Mouse (Mus musculus): Measurements from ENCODE around the gene Cacng2.

Cacng2 gene

DNA sequence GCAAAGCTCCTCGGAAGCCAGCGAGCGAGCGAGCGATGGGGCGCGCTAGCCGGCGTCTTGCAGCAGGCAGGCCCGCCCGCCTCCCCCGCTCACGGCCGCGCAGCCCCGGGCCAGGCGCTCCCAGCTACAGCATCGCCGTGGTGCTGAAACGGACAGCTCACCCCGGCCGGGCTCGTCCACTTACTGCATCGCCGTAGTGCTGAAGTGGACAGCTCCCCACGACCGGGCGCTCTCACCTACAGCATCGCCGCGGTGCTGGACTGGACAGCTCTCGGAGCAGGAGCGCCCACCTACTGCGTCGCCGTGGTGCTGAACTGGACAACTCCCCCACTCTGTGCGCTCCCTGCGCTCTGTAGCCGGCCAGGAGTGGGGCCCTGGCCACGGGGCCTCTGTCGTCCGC, at the start of gene Cacng2:
Cacng2 (minus strand) TSS at position 325 of the 400 bp plus-strand sequence.
- peak; percentile 94 for DNase-seq (ENCODE audit: low spot score)

DNA sequence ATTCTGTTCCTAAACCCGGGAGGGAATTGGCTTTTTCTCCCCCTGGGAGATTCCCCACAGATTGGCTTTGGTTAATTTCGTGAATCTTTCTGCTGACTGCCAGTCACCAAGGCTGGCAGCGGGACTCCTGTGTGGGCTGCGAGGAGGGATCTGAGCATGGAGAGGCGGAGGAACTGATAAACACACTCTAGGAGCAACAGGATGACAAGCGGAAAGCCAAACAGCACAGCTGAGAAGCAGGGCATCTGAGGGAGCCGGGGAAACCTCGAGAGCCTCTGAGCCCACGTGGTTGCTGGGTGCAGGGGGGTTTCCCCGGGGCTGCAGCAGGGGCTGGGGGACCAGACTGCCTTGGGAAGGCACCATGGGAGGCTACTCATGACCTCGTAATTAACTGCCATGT, 49.7 kb upstream of the Cacng2 start:
- DNase-seq (ENCODE audit: low spot score): no peak

DNA sequence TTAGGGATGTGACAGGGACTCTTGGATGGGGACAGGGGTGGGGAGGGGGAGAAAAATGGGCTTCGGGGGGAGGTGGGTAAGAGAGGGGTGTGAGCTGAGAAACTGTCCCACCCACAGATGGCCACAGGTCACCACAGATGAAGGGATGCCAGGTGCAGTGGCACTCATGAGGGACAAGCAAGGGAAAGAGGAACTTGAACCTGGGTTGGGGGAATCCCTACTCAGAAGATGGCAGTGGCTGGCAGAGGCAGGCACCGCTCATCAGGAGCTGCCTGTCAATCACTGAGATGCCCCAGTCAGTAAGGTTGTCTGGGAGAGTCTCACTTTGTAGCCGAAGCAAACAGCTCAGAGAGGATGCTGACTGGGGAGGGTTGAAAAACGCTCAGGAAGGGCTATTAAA, 45.5 kb upstream of the Cacng2 start:
- DNase-seq (ENCODE audit: low spot score): peak; percentile 14

DNA sequence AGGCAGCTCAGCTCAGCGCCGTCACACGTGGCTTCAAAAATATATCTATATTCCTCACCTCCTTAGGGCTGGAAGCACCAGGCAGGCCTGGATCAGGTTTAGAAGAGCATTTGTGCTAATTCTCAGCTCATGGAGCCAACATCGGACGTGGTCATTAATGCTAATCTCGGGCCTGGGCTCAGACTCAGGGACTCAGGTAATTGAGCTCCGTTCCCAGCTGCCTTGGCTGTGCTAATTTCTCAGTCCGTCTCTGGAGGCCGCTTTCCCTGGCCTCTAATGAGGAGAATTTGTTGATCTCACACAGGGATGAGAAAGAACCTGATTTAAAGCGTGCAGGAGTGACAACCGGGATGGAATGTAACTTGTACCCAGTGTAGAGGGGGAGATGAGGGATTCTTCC, 44.6 kb upstream of the Cacng2 start:
- DNase-seq (ENCODE audit: low spot score): no peak

- no peak for DNase-seq (ENCODE audit: low spot score)
Measured at GRCm38 (mm10) chr15:78161946-78162345, 42.1 kb upstream of the Cacng2 start.

- DNase-seq (ENCODE audit: low spot score): no peak
Measured at GRCm38 (mm10) chr15:78158335-78158734, 38.5 kb upstream of the Cacng2 start.

DNA sequence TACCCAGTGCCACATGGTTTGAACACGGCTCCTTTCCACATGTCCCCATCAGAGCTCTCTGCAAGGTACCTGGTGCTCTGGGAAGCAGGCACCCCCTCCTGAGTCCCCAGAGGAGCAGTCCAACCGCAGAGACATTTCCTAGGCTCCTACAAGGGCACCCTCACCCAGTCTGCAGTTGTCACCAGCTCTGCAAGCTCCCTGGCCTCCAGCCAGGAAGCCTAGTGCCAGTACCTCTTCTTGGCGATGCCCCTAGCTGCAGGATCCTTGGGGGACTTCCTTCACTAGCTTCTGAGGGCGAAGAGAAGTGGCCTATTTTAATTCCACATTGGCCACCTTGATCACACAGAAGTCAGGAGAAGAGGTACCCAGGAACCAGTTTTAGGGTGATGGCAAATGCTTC, 38.0 kb upstream of the Cacng2 start:
- no peak for DNase-seq (ENCODE audit: low spot score)

- no peak for DNase-seq (ENCODE audit: low spot score)
Measured at GRCm38 (mm10) chr15:78157330-78157729, 37.5 kb upstream of the Cacng2 start.

DNA sequence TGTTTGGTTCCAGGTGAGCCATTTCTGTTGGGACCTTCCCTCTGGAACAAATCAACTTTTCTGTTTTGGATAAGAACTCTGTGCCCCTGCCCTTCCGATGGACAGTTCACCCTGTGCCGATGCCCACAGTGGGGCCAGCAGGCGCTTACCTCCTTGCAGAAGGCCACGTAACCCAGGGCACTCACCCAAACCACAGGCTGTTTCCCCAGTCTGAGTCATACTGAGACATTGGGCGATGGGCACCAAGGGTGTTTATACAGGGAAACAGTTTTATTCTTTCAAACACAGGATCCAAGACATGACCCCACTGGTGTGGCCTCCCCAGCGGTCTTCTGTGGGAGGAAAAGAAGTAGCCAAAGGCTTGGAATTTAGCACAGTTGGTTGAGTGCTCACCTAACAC, 35.6 kb upstream of the Cacng2 start:
- DNase-seq (ENCODE audit: low spot score): no peak

GRCm38 (mm10) chr15:78153045-78153775, 33.4 kb upstream of the Cacng2 start:
- no peak for DNase-seq (ENCODE audit: low spot score)

DNA sequence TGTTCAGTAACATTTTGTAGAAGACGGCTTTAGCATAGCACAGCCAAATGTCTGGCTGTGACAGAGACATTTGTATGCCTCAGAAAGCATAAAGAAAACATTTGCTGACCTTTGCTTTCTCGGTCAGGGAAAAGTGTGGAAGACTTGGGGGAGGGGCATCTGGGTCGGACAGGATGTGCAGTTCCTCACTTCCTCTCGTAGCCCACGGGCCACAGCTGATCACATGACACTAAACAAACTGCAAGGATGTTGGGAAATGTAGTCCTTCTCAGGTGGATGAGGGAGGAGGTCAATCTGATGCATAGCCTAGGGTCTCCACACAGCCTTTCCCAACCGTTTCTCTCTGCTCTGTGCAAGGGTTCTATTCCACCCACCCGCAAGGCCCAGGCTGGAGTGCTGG, 28.7 kb upstream of the Cacng2 start:
- DNase-seq (ENCODE audit: low spot score): no peak

GRCm38 (mm10) chr15:78140226-78140625, 20.4 kb upstream of the Cacng2 start:
- DNase-seq (ENCODE audit: low spot score): no peak

DNA sequence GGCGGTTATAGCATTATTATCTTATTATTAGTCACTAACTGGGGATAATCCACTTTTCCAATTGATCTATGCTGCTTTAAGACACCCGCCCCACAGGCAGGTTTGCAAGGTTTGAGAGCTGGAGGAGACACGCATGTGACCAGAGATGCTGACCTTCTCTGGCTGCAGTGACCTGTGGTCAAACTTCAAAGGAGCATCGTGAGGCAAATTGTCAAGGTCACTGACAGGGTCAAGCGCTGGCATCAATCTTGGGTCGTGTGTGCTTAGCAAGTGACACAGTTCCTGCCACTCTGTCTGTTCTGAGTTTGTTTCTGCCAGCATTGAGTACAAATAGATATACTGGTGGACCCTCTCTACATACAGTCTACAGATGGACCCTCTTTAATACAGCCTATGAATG, 14.8 kb upstream of the Cacng2 start:
- DNase-seq (ENCODE audit: low spot score): no peak

- DNase-seq (ENCODE audit: low spot score): no peak
Measured at GRCm38 (mm10) chr15:78133389-78133788, 13.6 kb upstream of the Cacng2 start.

GRCm38 (mm10) chr15:78119248-78119647, 580 bp downstream of the Cacng2 start:
- DNase-seq (ENCODE audit: low spot score): no peak

- no peak for DNase-seq (ENCODE audit: low spot score)
Measured at GRCm38 (mm10) chr15:78118275-78118995, 1.4 kb downstream of the Cacng2 start.

DNA sequence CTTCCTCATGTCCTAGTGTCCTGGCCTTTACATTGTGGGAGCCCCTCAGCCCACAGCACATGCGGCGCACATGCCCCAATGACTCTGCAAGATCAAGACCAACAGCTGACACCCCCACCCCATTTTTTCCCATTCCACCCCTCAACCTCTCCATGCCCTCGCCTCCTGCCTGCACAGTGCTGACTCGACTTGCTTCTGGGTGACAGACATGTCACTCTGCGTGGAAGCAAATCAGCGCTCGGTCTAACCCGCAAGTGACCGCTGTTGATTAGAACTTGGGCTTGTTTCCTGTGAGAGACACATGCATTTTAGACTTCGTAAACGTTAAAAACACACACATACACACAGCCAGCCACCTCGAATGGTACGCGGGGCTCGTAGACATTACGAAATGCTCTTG, 2.1 kb downstream of the Cacng2 start:
- DNase-seq (ENCODE audit: low spot score): no peak

GRCm38 (mm10) chr15:78116936-78117335, 2.9 kb downstream of the Cacng2 start:
- DNase-seq (ENCODE audit: low spot score): no peak

DNA sequence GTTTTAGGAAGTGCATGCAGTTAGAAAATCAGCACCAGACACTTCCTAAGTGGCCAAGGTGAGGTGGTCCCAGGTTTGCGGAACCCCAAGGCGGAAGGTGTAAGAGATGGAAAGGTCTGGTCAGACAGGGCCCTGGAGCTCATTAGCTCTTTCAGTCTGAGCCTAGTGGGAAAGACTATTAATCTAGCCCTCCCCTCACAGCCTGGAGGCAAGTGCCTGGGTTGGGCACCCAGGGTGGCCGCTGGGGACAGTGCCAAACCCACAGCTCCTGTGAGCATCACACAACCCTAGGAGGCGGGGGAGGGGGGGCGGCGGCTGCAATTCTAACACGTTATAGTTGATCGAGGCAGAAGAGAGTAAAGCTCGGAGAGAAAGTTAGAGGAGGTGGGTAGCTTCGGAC, 3.6 kb downstream of the Cacng2 start:
- DNase-seq (ENCODE audit: low spot score): no peak

DNA sequence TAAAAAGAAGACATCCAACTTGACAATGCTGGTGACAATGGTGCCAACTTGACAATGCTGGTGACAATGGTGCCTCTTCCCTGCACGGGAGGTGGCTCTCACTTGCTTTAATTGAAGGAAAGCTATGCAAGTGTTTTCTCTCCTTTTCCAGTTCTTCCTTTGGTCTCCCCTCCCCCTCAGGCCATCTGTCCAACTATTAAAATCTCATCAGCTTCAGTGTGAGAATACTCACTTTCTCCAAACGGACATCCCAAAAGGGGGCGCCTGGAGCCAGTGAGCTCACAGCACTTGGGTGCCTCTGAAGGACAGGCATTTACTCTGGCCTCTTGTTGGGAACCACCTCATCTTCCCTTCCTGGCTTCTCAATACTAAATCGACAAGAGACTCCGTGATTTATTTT, 20.3 kb downstream of the Cacng2 start:
- no peak for DNase-seq (ENCODE audit: low spot score)

DNA sequence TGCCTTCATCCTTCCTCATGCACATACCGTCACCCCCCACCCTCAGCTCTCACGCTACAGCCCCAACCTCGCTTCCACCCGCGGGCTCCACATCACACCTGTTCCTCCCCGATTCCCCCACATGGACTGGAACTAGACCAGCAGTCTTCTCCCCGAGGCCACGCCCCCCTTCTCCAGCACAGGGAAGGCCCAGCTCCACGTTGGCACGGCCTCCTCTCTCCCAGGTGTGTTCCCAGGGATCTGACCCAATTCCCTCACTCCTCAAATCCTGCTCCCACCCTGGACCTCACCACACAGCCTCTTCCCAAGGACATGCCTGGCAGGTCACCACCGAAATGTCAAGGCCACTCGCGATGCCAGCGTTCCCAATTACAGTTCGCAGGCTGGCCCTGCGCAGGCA, 23.8 kb downstream of the Cacng2 start:
- no peak for DNase-seq (ENCODE audit: low spot score)

GRCm38 (mm10) chr15:78093597-78093996, 26.2 kb downstream of the Cacng2 start:
- no peak for DNase-seq (ENCODE audit: low spot score)

DNA sequence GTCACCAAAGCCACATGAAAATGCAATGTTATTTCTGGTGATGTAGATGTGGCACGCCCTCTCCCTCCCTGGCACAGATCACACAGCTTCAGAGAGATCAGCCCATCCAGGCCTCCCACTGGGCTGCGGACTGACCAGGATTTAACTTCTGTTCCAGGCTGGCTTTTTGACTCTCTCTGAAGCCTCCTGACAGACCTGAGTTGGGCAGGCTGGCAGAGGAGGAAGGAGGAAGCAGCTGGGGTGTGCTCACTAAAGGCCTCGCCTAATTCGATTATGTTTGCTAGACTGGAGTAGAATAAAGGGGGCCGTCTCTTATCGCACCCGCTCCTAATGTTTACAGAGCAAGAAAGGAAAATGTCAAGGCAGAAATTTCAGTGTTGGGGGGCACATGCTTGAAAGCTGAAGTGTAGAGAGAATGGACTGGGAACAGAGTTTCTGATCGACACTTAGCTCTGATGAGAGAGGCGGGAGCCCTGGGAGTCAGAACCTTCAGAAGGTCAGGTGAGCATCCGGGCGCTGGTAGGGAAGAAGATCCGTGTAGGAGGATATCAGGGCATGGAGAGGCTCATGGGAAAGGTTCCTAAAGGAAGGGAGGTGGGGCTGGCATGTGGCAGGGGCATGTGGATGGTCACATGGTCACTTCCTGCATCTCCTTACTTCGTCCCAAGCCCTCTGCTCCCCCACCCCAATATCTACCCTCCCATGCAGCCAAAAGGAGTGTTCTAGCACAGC, 36.8 kb downstream of the Cacng2 start:
- DNase-seq (ENCODE audit: low spot score): no peak
